Mouse (Mus musculus) kidney, embryonic 16.5 days (tissue): ENCODE data around the gene Ap4m1. TPM values are rescaled to one million over a fixed set of nuclear protein-coding genes. Genes with fewer than 3 reads are reported as not detected.

Source experiments
- ATAC-seq: fragments of 200-750 bp; cut with Nextera tagmentation; 2 replicates; pipeline ENCODE4 v1.8.0; 2017; ENCODE audit warnings: moderate TSS enrichment; ENCODE audit not compliant: low FRiP score, low TSS enrichment
- H3K27ac ChIP-seq: fragments of 300-500 bp; sonication (generic); 2 replicates; pipeline ENCODE4 v1.5.1; 2014; ENCODE audit warnings: low read length
- H3K27me3 ChIP-seq: fragments of 300-500 bp; sonication (generic); 2 replicates; pipeline ENCODE4 v1.6.1; 2014; ENCODE audit warnings: low read length, control low read depth, mixed read lengths; ENCODE audit not compliant: insufficient read depth
- H3K36me3 ChIP-seq: fragments of 300-500 bp; sonication (generic); 2 replicates; pipeline ENCODE4 v1.6.1; 2014; ENCODE audit warnings: low read length, control low read depth, mixed read lengths; ENCODE audit not compliant: insufficient read depth
- H3K4me1 ChIP-seq: fragments of 300-500 bp; sonication (generic); 2 replicates; pipeline ENCODE4 v1.6.1; 2014; ENCODE audit warnings: low read length, control low read depth, mixed read lengths; ENCODE audit not compliant: insufficient read depth
- H3K4me2 ChIP-seq: fragments of 300-500 bp; sonication (generic); replicated peaks from 2 replicates; pipeline ENCODE4 v1.6.1; 2014; ENCODE audit warnings: low read depth, low read length
- H3K4me3 ChIP-seq: fragments of 300-500 bp; sonication (generic); 2 replicates; pipeline ENCODE4 v1.5.1; 2014; ENCODE audit warnings: mild to moderate bottlenecking, low read length
- H3K9ac ChIP-seq: fragments of 300-500 bp; sonication (generic); replicated peaks from 2 replicates; pipeline ENCODE4 v1.6.1; 2014; ENCODE audit warnings: low read length
- H3K9me3 ChIP-seq: fragments of 300-500 bp; sonication (generic); 2 replicates; pipeline ENCODE4 v1.6.1; 2016; ENCODE audit warnings: low read length, control low read depth
- WGBS: fragments of 180-500 bp; shearing (Covaris S2); extraction: QIAGEN DNeasy Blood & Tissue Kit; methylation state at CpG from one replicate; pipeline ENCODE4 v1.1.7; 2014; 5-methylcytosine and 5-hydroxymethylcytosine counted together
- microRNA counts: library from miRNA; unstranded; fragments of <30 nt; microRNA quantifications from one replicate; lab custom pipeline; 2016
- microRNA-seq: library from miRNA; unstranded; fragments of <30 nt; microRNA quantifications from one replicate; pipeline ENCODE4, GENCODE M21; 2016
- polyA plus RNA-seq: library from polyadenylated mRNA; unstranded; fragments of >200 nt; fragmentation: Nextera tagmentation; extraction: Ambion mirVana; gene quantifications from 2 replicates; pipeline ENCODE4 v1.2.1, GENCODE M21; 2015

Ap4m1 gene
- polyA plus RNA-seq, 1 experiment from 2014 or later, result 26.1 TPM

GRCm38 (mm10) chr5:138222111-138222510 lies 50.3 kb downstream of the Ap4m1 start:
- Histone ChIP-seq H3K27ac (no peak overlapping the region), H3K4me3 (no peak overlapping the region), H3K4me1 (0 out of 2 replicates have a peak, but pooled peaks cover 4% of the 10 kb centered on the region), H3K4me2 (no peak overlapping the region), H3K27me3 (no peaks in the 10 kb centered on the region), H3K36me3 (no peaks in the 10 kb centered on the region), H3K9ac (no peak overlapping the region), H3K9me3 (peaks cover 5% of the 10 kb centered on the region; the same call in 1 of the 2 replicates)
- 22% methylated on average over 4 of the region's 4 CpGs for WGBS
- ATAC-seq, result peak; percentile 81; the same call in 1 of the 2 replicates

- no peak overlapping the region for H3K4me2 ChIP-seq
- ATAC-seq, result no peak
- 53% methylated on average over 3 of the region's 3 CpGs for WGBS
Measured at GRCm38 (mm10) chr5:138223287-138223686, 51.5 kb downstream of the Ap4m1 start.

GRCm38 (mm10) chr5:138225700-138226099 lies 53.9 kb downstream of the Ap4m1 start, which contains the start of gene Nxpe5:
Nxpe5 (plus strand) TSS chr5:138225898.
- no peak within 1 kb of the TSS for H3K4me2 ChIP-seq
- no peaks in the 10 kb centered on the region for H3K4me1 ChIP-seq
- H3K9me3 ChIP-seq, result no peaks in the 10 kb centered on the region
- no peak within 1 kb of the TSS for H3K9ac ChIP-seq
- 65% methylated on average over 2 of the region's 2 CpGs for WGBS
- no peak within 1 kb of the TSS for H3K4me3 ChIP-seq
- H3K27me3 ChIP-seq, result no peaks in the 10 kb centered on the region
- no peak within 1 kb of the TSS for H3K27ac ChIP-seq
- ATAC-seq, result no peak
- H3K36me3 ChIP-seq, result no peaks in the 10 kb centered on the region

More at GRCm38 (mm10) chr5:138223287-138223686, 51.5 kb downstream of the Ap4m1 start:
- H3K27ac ChIP-seq, result no peak overlapping the region
- no peak overlapping the region for H3K9ac ChIP-seq
- no peaks in the 10 kb centered on the region for H3K27me3 ChIP-seq
- no peaks in the 10 kb centered on the region for H3K9me3 ChIP-seq
- no peak overlapping the region for H3K4me3 ChIP-seq
- no peaks in the 10 kb centered on the region for H3K36me3 ChIP-seq
- 0 out of 2 replicates have a peak, but pooled peaks cover 4% of the 10 kb centered on the region for H3K4me1 ChIP-seq

GRCm38 (mm10) chr5:138226491-138226890 lies 54.7 kb downstream of the Ap4m1 start:
- Histone ChIP-seq H3K36me3 (no peaks in the 10 kb centered on the region), H3K27me3 (no peaks in the 10 kb centered on the region), H3K27ac (no peak overlapping the region), H3K4me3 (no peak overlapping the region), H3K4me2 (no peak overlapping the region), H3K4me1 (no peaks in the 10 kb centered on the region), H3K9ac (no peak overlapping the region), H3K9me3 (no peaks in the 10 kb centered on the region)
- WGBS, result 76% methylated on average over 4 of the region's 4 CpGs
- no peak for ATAC-seq

- Histone ChIP-seq H3K9ac (no peak overlapping the region), H3K27me3 (no peaks in the 10 kb centered on the region), H3K4me2 (no peak overlapping the region), H3K36me3 (no peaks in the 10 kb centered on the region), H3K4me3 (no peak overlapping the region), H3K4me1 (no peaks in the 10 kb centered on the region), H3K9me3 (no peaks in the 10 kb centered on the region), H3K27ac (no peak overlapping the region)
- ATAC-seq, result no peak
- 72% methylated on average over 2 of the region's 2 CpGs for WGBS
Measured at GRCm38 (mm10) chr5:138227367-138227766, 55.6 kb downstream of the Ap4m1 start.

- Histone ChIP-seq H3K27ac (no peak overlapping the region), H3K9ac (no peak overlapping the region), H3K4me3 (no peak overlapping the region), H3K4me1 (no peaks in the 10 kb centered on the region; the same call in 1 of the 2 replicates), H3K36me3 (no peaks in the 10 kb centered on the region), H3K9me3 (no peaks in the 10 kb centered on the region), H3K4me2 (no peak overlapping the region), H3K27me3 (no peaks in the 10 kb centered on the region)
- no peak for ATAC-seq
- WGBS, result 63% methylated on average over 3 of the region's 3 CpGs
Measured at GRCm38 (mm10) chr5:138228026-138228425, 56.2 kb downstream of the Ap4m1 start.

- H3K27ac ChIP-seq, result no peak overlapping the region
- H3K9ac ChIP-seq, result no peak overlapping the region
- H3K4me2 ChIP-seq, result no peak overlapping the region
- H3K4me1 ChIP-seq, result peaks cover 5% of the 10 kb centered on the region
- H3K36me3 ChIP-seq, result no peaks in the 10 kb centered on the region
- no peaks in the 10 kb centered on the region for H3K9me3 ChIP-seq
- H3K27me3 ChIP-seq, result no peaks in the 10 kb centered on the region
- WGBS, result 81% methylated on average over 3 of the region's 3 CpGs
- H3K4me3 ChIP-seq, result no peak overlapping the region
- no peak for ATAC-seq
Measured at GRCm38 (mm10) chr5:138229511-138229910, 57.7 kb downstream of the Ap4m1 start.

MicroRNAs encoded within 50 kb of the gene (microRNA counts, 519-probe panel; counts per million panel counts)
- microRNA mmu-miR-106b (lab: Ali Mortazavi, UCI), result 4,449 counts per million, percentile 93 among the panel's probes with 10 or more counts
- 5,153 counts per million, percentile 97 among the panel's probes with 10 or more counts for microRNA mmu-miR-25 (lab: Ali Mortazavi, UCI)
- 4,456 counts per million, percentile 93 among the panel's probes with 10 or more counts for microRNA mmu-miR-93 (lab: Ali Mortazavi, UCI)

Small RNA genes lying within 50 kb of the gene (microRNA-seq; reads per million reads assigned to microRNA genes)
- gene Mir106b (7,303 reads per million, percentile 94 among the genes with 10 or more reads in this experiment), gene Mir25 (738 reads per million, percentile 77 among the genes with 10 or more reads in this experiment), gene Mir93 (11,006 reads per million, percentile 95 among the genes with 10 or more reads in this experiment)

Other genes with a start within 250 kb of the Ap4m1 start
- gene Gjc3, start 208.9 kb upstream of the Ap4m1 start, polyA plus RNA-seq, result 0.04 TPM in 1 of 2 replicates, not detected in the other
- gene Azgp1, start 190.5 kb upstream of the Ap4m1 start, polyA plus RNA-seq, result not detected in 2 replicates
- gene Smok3a, start 150.7 kb upstream of the Ap4m1 start, polyA plus RNA-seq, result not detected in 2 replicates
- gene Smok3b, start 150.6 kb upstream of the Ap4m1 start, polyA plus RNA-seq, result not detected in 2 replicates
- not detected in 2 replicates for gene Smok3c, start 118.8 kb upstream of the Ap4m1 start, polyA plus RNA-seq
- 22.7 and 25.7 TPM in 2 replicates for gene Zkscan1, start 86.9 kb upstream of the Ap4m1 start, polyA plus RNA-seq
- 73.4 and 76.4 TPM in 2 replicates for gene Zscan21, start 55.1 kb upstream of the Ap4m1 start, polyA plus RNA-seq
- gene Zfp113, start 16.3 kb upstream of the Ap4m1 start, polyA plus RNA-seq, result 22.1 and 29.5 TPM in 2 replicates
- gene Cops6, start 10.9 kb upstream of the Ap4m1 start, polyA plus RNA-seq, result 348 and 375 TPM in 2 replicates
- gene Mcm7, start 420 bp downstream of the Ap4m1 start, polyA plus RNA-seq, result 223 and 230 TPM in 2 replicates
- 104 and 109 TPM in 2 replicates for gene Taf6, start 15.4 kb downstream of the Ap4m1 start, polyA plus RNA-seq
- gene Cnpy4, start 15.5 kb downstream of the Ap4m1 start, polyA plus RNA-seq, result 64.7 and 67.0 TPM in 2 replicates
- 9.6 and 11.2 TPM in 2 replicates for gene Mblac1, start 22.3 kb downstream of the Ap4m1 start, polyA plus RNA-seq
- 0.06 TPM in 2 replicates for gene Nxpe5, start 53.9 kb downstream of the Ap4m1 start, polyA plus RNA-seq
- gene Lamtor4, start 83.5 kb downstream of the Ap4m1 start, polyA plus RNA-seq, result 61.2 and 70.0 TPM in 2 replicates
- gene BC037034, start 92.0 kb downstream of the Ap4m1 start, polyA plus RNA-seq, result 5.0 and 6.6 TPM in 2 replicates
- 2.3 and 2.7 TPM in 2 replicates for gene Gal3st4, start 100.8 kb downstream of the Ap4m1 start, polyA plus RNA-seq
- 0.15 and 0.28 TPM in 2 replicates for gene Gm43720, start 108.0 kb downstream of the Ap4m1 start, polyA plus RNA-seq
- 31.2 and 32.8 TPM in 2 replicates for gene Gpc2, start 108.0 kb downstream of the Ap4m1 start, polyA plus RNA-seq
- gene Stag3, start 108.2 kb downstream of the Ap4m1 start, polyA plus RNA-seq, result 4.3 TPM in 2 replicates
- 0.17 TPM in 1 of 2 replicates, not detected in the other for gene Pvrig, start 170.0 kb downstream of the Ap4m1 start, polyA plus RNA-seq